Mouse (Mus musculus): Measurements from ENCODE around the gene Ypel2.
A peak's percentile ranks its signal among the peaks of the same experiment; 100 is the strongest.

The Ypel2 gene

DNA sequence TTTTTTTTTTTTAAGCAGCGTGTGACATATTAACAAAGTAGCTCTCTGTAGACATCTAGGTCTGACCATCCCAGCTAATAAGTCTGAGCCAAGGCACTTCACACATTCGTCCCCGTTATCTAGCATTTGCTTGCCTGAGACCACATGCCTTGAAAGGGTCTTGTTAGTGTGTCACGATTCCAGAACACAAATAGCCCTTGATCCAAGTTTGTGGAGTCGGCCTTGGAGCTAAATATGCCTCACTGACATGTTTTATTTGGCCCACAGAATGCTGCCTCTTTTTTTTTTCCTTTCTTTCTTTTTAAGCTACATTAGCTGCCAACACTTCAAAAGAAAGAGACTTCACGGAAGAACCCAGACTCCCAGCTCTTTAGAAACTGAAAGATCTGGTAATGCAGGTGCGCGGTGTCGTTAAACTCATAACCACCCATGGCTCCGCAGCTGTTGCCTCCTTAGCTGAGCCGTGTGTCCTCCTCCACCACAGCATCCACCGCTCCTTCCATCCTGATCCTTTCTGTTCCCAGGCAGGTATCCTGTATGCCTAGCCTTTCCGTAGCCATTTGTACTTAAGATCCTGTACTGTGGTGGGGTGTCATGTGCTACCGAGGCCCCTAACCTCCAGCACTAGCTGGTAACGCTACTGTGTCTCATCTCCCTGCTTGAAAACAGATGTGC is 100.4 kb downstream of the Ypel2 start:
- peak; percentile 75 to 82 for DNase-seq
